Mouse (Mus musculus) ES-E14 (cell line): Measurements from ENCODE around the gene Sprr2a2.
"Not testable (repeated sequence)": the region's sequence is repeated elsewhere in the genome, so short reads cannot be mapped to it uniquely, and the experiment has no call there.

Source experiments
- HCFC1 ChIP-seq: IDR thresholded peaks from 2 replicates; pipeline ENCODE4 v1.6.1; 2012; ENCODE audit warnings: low read length, inconsistent platforms, borderline replicate concordance; ENCODE audit not compliant: insufficient read depth
- ZNF384 ChIP-seq: IDR thresholded peaks from 2 replicates; pipeline ENCODE4 v1.6.1; 2012; ENCODE audit warnings: low read depth, low read length, inconsistent platforms

- TF ChIP-seq HCFC1, ZNF384: not testable (repeated sequence)
Measured at GRCm38 (mm10) chr3:92236463-92237189, 20.9 kb downstream of the Sprr2a2 start.
